Mouse (Mus musculus) heart, postnatal 10 days (tissue): ENCODE results near the gene Eya4. TPM values are rescaled to one million over a fixed set of nuclear protein-coding genes. Genes with fewer than 3 reads are reported as not detected.

Experiments
- DNase-seq, 2 experiments: peaks; one replicate each; pipeline ENCODE4 v3.0.0; 2021
- intact Hi-C: fragments of 180-260 bp; cut with DNase I; formaldehyde crosslinking; loops from one replicate; pipeline ENCODE4 v1.15.1; 2025
- total RNA-seq, 2 experiments: library from RNA; stranded (reverse); gene quantifications; 2 replicates each; pipeline ENCODE4 v1.2.3; 2021

Eya4 gene
- total RNA-seq, 2 experiments from 2014 or later, result 0.26 to 0.32 TPM

DNA sequence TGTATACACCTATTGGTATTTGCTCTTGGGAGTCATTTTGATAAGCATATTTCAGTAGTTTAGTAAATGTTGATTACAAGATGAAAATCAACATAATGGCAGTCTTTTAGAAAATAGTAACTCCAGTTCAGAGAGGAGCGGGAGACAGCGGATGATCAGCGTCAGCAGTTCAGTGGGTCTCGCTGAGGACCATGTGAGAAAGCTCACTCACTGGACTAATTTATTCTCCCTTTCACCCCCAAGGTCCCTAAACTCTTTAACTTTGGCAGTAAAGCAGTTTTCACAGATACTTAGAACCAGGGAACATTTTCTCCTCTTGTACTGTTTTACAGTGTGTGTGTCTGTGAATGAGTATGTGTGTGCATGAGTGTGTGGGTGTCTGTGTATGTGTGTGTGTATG, 115.2 kb downstream of the Eya4 start:
- no peak for DNase-seq
- intact Hi-C loops, result no loop called here

DNA sequence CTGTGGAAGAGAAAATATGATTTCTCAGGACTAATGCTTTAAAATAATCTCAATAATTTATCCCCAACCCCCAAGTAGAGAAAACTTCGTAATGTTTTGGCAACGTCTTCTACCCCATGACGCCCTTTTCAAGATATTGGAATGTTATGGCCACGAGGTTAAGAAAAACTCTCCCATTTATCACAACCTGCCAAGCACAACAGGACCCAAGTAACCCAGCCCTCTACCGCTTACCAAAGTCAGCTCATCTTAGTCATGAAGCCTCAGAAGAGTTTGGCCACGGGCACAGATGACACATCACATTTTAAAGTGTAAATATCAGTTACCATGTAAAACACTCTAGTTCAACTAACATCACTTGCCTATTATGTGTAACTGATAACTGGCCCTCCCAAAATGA, 117.2 kb downstream of the Eya4 start:
- no peak for DNase-seq
- intact Hi-C loops, result no loop called here

DNA sequence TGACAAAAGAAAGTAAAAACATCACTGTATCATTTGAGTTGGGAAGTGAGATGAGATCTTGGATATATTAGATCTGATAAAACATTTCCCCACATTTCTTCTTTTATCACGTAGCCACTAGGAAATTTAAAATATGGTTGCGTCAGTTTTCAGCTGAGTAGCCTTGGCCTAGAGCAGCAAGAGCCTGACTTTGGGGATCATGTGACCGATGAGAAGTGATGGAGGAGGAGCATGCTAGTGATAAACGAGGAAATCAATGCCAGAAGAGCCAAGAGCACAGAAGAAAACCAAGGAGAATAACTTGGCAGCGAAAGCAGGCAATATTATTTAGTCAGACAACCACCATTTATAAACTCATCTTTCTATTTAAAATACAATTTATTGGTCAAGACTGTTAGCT, 119.7 kb downstream of the Eya4 start:
- DNase-seq, result no peak
- intact Hi-C loops, result no loop called here

DNA sequence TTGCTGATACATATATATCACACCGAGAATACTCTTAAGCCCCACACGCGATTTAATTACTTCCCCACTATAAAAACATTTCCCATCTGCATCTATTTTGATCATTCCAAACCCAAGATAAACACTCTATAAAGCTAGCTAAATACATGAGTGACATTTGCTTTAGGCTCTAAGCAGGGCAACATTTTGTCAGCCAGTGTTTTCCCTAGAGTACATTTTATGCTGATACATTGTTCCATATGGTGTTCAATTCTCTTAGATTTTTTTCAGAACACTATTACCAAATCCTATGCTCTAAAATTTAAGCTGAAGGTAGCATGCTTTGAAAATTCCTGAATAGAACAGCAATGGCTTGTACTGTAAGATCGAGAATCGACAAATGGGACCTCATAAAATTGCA, 127.2 kb downstream of the Eya4 start:
- DNase-seq, result no peak
- intact Hi-C loops, result no loop called here

DNA sequence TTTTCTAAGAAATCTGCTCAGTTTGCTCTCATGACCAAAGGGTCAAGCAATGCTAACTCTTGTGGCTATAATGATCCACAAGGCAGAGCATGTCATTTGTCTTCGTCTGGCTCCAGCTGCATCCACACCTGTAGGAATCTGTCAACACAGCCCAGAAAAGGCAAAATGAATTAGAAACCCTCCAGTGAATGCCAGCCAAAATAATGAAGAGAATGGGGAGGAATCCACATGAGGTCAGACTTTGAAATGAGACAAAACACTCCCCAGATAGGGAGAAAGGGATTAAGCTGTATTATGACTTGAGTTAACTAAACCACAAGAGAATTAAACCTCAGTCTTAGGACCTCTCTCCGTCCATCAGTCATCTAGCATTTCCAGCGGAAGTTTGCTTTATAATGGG, 130.2 kb downstream of the Eya4 start:
- intact Hi-C loops, result no loop called here

DNA sequence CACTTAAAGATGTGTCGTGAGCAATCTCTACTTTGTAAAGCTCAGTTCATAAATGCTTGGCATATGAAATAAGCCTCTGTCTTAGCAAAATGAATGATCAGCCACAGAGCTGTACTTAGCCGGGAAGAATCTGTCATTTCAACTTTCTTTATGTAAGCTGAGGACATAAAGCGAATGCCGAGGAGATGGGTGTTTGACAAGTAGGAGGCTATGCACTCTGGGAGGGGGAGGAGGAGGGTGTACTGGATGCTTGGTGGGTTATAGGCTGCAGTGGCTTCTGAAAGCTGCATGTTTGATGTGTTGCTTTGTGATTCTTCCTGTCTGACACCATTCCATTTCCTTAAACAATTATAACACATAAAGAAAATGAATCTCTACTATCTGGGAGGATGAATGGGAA, 133.8 kb downstream of the Eya4 start:
- no peak for DNase-seq
- intact Hi-C loops, result no loop called here

More for the DNA sequence above, 130.2 kb downstream of the Eya4 start:
- no peak for DNase-seq

DNA sequence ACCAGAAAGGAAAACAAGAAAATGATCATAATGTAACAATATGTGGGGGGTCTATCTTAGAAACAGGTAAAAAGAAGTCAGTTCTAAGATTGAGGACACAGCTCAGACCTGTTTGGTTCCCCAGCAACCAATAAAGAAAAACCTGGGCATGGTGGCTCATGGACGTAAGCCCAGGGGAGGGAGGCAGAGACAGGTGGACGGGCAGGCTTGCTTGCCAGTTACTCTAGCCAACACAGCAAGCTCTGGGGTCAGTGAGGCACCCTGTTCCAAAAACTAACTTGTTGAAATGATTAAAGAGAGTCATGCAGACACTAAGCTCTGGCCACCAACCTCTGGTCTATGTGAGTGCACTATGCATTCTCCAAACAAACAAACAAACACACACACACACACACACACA, 139.2 kb downstream of the Eya4 start:
- DNase-seq, result no peak
- intact Hi-C loops, result no loop called here

DNA sequence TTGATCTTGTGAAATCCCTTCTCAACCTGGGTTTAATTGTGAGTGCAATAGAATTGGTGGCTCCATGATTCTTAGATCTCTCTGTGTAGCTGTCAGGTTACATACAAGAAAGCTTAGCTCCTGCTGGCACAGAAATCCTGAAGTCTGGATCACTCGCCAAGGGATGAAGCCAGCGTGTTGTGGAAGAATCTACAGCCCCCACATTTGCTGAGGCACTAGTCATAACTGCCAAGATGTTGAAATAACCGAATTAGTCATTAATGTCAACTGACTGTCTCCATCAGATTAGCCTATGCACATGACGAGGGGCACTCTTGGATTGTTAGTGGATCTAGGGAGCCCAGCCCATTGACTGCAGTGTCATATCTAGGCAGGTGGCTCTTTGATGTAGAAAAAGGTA, 146.7 kb downstream of the Eya4 start:
- no peak for DNase-seq

DNA sequence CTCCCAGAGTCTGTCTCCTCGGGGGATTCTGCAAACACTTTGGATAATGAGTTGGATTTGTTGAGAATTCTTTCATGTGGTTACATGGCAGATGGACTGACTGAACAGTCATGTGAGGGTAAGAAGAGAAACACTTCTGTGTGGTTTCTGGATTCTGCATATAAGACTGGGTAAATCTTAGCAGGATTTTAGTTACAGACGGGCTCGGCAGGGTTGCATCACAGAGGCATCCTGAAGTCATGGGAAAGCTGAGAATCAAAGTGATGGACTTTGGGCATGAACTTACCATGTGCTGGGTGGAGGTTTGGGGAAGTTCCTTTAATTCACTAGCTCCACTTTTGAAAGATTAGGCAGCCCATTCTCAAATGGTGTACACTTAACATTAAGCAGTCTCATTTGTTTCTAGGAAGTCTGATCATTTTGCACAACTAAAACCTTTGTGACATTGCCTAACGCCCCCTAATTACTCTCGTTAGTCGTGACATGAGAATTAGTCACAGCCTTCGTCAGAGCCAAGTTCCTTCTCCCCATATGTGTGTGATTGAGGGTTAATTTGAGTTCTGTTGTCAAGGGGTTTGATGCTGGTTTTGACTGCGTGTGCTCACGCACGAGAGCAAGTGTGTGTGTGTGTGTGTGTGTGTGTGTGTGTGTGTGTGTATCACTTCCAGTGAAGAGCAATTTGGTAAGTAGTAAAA, 147.3 kb downstream of the Eya4 start:
- DNase-seq, result no peak
- intact Hi-C loops, result no loop called here

More for the DNA sequence above, 146.7 kb downstream of the Eya4 start:
- intact Hi-C loops, result no loop called here

DNA sequence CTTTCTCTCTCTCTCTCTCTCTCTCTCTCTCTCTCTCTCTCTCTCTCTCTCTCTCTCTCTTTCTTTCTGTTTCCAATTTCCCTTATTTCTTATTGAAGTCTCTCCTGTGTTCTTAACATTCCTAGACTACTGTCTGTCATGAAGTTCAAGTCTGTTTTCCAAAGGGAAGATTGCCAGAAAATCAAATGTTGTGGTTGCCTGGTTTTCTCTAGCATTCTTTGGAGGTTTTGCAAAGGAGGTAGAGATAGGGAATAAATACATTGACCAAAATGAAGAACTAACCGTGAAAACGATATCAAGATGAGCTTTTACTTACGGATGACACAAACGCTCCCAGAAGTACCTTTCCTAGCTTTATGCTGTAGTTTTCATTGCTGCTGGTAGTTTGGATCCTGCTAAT, 148.0 kb downstream of the Eya4 start:
- DNase-seq, result no peak
- intact Hi-C loops, result no loop called here

DNA sequence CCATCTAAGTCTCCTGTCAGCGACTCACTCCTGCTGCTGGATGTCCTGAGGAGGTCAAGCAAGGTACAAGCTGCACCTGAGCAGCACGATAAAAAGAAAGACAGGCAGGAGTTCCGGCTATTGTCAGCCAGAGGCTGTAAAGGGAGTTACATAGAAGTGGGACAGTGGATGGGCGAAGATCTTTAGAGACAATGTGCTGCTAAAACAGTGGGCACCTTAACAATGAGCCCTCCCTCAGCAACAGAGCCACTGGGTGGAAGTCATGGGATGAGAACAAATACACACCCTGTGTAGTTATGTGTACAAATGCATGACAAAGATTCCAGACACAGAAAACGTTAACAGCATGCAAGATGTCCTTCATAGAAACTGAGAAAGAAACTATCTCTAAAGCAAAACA, 152.3 kb downstream of the Eya4 start:
- intact Hi-C loops, result no loop called here
- no peak for DNase-seq

DNA sequence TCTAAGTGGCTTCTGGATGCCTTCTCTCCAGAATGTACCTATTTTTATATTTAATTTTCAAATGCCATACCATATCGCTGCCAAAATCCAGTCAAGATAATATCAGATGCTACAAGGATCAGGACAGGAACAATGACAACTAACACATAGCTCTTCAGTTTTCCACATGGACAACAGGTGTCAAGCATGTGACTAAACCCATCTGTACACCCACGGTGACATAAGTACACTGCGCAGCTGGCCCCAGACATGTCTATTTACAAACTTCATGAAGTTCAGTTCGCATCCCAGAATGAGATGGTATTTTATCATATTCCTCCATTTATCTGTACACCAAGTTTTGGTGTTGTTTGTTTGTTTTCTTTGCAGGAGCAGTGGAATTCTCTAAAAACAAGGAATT, 154.2 kb downstream of the Eya4 start:
- intact Hi-C loops, result no loop called here
- no peak for DNase-seq

DNA sequence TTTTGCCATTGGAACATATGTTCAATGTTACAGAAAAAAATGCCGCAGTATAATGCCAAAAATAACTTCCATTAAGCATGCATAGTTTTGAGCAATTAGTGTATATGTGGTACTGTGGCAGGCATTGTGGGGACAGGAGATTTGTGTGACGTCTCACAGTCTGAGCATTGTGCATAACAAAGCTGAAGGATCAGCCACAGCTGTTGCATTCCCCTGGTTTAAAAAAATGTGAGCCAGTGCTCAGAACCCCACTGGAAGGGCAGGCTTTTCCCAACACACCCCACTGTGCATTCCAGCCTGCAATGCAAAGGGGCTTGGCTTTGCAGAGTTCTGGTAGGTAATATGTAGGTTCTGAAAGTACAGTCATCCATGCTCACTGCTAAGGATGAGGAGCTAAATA, 155.2 kb downstream of the Eya4 start:
- intact Hi-C loops, result no loop called here
- no peak for DNase-seq

DNA sequence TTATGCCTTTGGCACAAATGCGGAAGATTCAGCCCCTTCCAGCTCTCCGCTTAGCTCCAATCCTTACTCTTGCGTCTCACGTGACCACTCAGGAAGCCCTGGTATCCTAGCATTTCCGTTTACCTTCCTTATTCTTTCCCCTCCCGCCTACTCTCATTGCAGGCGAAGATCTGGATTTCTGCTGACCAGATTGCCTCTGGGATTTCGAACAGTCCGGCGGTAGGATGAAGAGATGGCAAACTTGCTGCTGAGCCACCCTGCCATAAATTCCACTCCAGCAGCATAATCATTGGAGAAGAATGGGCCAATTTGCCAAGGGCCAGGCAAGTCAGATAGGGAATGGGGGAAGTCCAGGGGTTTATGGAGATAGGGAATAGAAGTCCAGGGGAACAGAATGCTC, 160.8 kb downstream of the Eya4 start:
- intact Hi-C loops, result no loop called here
- DNase-seq, result no peak

DNA sequence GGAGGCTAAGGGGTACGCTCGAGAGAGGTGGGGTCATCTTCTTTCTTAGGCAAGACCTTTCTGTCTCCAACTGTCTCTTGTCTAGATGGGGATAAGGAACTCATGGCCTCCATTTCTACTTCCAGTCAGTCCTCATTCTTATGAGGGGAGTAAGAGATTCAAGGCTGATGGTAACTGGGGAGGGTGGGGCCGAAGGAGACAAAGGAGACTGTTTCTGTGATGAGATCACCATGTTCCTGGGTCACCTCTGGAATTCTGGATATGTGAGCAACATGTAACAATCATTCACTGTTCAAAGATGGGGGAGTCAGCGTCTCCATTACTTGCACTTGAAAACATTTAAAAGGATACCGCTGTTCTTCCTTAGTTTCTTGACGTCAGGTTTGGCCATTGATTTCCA, 165.2 kb downstream of the Eya4 start:
- no peak for DNase-seq

DNA sequence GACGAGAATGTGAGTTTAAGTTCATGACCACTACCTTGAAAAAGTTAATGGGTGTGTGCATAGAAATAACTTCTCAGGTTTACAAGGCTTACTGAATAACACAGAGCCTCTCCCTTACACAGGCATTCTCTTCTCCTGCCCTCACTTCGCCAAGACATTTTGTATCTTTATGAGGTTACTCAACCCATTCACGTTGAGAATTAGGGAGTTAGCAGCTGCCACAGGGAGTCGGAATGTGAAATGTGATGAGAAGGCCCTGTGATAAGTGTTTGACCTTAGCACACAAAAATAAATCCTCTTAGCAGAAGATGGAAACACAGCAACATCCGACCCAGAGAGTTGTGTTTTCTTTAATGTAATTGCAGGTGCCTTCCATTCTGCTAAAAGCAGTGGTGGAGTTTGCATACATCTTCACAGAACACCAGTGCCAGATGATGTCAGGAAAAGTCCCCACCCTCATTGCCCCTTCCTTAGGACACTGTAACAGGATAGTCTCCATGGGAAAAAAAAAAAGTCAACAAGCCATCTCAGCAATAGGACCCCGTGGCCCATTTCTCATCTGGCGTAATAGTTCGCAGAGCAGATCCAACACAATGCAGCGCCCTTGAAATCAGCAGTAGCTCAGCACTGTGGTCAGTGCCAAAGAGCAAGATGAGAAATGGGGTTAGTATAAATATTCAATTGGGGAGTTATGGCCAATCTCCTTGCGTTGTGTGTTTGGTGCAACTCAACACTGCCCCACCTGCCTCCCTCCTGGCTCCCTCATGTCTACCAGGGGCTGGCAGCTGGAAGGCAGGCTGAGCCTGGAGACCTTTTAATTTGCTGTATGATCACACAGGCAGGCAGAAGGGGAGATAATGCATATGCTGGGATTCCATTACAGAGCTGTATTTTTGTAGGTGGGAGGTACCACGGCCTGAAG, 168.8 kb downstream of the Eya4 start:
- intact Hi-C loops, result no loop called here
- no peak for DNase-seq

More for the DNA sequence above, 165.2 kb downstream of the Eya4 start:
- intact Hi-C loops, result no loop called here

DNA sequence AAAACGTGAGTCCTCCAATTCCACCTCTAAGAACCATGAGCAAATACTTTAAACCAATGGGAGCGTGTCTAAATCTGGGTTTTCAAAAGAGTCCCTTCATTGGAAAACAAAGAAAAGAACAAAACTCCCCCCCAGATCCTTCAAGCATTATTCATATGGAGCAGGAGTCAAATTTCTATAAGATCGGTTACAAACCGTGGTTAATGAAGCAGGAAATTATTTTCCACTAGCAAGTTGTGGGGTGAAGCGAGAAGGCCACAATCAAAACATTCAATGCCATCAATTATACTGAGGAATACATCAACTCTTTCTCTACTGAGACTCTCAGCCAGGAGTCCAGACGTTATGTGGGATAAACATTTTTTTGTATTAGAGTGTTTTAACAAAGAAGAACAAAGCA, 171.3 kb downstream of the Eya4 start:
- no peak for DNase-seq
- intact Hi-C loops, result no loop called here

DNA sequence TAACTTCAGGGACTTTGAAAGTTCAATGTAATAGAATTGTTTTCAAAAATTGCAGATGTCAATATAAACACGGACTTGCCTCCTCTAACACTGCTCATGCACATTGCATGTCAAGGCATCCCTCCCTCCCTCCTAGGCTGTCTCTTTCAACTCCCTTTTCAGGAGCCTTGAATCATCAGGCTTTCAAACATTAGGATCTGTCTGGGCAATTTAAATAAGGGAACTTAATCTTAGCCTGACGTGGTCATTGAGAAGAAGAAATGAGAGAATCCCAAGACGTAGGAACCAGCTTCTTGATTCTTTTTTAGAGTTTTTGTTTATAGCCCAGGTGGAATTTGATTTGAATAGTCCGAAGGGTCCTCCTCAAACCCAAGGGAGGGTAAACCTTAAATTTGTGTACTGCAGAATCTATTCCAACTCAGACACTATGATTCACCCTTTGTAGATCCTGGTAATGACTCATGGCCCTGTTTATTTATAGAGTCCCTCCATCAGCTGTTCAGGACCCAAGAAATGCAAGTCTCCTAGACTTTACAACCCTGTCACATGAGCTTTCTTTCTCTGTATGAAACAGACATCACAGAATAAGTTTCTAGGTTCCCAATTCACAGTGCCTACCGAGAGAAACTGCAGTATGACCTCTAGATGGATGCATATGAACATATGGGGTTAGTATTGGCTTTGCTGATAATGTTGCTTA, 173.1 kb downstream of the Eya4 start:
- intact Hi-C loops, result no loop called here
- DNase-seq, result no peak

DNA sequence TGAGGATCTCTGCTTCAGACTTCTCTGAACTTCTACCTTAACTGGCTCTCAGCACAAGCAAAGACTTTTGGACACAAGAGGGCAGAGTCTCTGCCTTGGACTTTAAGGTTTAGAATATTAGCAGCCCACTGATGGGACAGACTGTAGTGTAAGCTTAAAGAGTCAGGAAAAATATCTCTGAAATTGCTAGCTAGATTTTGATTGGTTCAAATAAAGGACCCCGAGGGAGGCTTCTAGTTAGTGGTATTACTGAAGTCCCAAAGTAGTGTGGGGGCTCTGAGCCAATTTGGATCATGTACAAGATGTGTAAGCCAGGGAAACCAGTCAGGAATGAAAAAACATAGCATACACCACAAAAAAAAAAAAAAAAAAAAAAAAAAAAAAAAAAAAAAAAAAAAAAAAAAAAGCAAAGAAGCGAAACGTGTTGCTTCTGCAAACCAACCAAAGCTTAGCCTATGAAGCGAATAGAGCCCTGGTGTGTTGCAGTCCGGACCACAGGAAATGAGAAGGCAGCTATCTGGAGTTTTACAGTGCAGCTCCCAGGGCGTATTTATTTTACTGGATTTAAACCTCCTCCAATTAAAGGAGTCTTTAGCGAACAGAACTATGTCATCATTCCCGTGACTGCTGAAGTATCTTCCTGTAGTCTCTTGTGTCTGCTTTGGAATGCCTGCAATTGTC, 173.8 kb downstream of the Eya4 start:
- DNase-seq, result peak; percentile 24 to 30
- intact Hi-C loops, result no loop called here

DNA sequence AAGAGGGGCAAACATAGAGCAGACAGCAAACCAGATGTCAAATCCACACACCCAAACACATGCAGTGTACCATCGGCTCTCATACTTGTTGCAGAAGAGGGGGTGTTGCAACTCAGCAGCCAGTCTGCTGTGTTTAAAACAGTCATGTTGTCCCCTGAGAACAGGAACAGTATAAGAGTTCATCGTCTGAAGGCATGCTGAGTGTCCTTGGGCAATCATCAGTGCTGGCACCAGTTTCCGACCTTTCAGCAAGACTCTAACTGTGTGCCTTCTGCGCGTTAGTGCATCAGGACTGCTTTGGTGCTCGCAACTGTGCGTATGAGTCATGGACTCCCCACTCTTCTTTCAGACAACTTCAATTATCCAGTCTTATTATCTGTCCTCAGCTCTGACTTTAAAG, 179.0 kb downstream of the Eya4 start:
- no peak for DNase-seq
- intact Hi-C loops, result no loop called here

DNA sequence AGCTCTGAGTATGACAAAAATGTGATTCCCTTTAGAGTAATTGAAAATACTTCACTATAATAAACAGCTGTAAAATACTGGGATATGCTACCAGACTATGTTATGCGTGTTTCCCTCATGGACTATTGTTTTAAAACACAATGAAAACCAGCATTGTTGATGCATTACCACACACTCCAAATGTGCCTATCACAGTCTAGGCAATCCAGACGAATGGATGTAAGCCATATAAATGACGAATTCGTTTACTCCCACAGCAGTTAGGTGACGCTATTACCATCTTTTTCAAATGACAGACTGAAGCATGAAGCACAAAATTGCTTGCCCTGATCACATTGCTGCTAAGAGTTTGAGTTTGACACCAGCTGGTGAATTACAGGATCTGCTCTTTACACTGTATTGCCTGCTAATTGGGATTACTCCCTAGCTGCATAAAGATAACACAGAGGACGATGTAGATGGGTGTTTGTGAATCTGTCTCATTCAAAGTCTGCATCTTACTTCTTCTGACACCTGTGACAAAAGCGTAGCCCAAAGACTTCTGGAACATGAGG, 185.4 kb downstream of the Eya4 start:
- intact Hi-C loops, result no loop called here
- DNase-seq, result no peak
